Mouse (Mus musculus) heart, embryonic 10.5 days (tissue): ENCODE data around the gene Ifnar2. TPM values are rescaled to one million over a fixed set of nuclear protein-coding genes. Genes with fewer than 3 reads are reported as not detected.

Experiments
- DNase-seq: peaks from one replicate; pipeline ENCODE4 v3.0.0-alpha.2; 2017; ENCODE audit warnings: low spot score
- H3K27ac ChIP-seq: fragments of 300-500 bp; sonication (generic); 2 replicates; pipeline ENCODE4 v1.5.1; 2016; ENCODE audit warnings: mild to moderate bottlenecking
- H3K27me3 ChIP-seq: fragments of 300-500 bp; sonication (generic); 2 replicates; pipeline ENCODE4 v1.6.1; 2016; ENCODE audit warnings: mild to moderate bottlenecking; ENCODE audit not compliant: poor library complexity, insufficient read depth, severe bottlenecking
- H3K36me3 ChIP-seq: fragments of 300-500 bp; sonication (generic); 2 replicates; pipeline ENCODE4 v1.6.1; 2016; ENCODE audit warnings: mild to moderate bottlenecking, moderate library complexity
- H3K4me1 ChIP-seq: fragments of 300-500 bp; sonication (generic); 2 replicates; pipeline ENCODE4 v1.6.1; 2016; ENCODE audit warnings: mild to moderate bottlenecking
- H3K4me3 ChIP-seq: fragments of 300-500 bp; sonication (generic); 2 replicates; pipeline ENCODE4 v1.5.1; 2016; ENCODE audit warnings: mild to moderate bottlenecking, moderate library complexity
- H3K9me3 ChIP-seq: fragments of 300-500 bp; sonication (generic); 2 replicates; pipeline ENCODE4 v1.6.1; 2016; ENCODE audit warnings: mild to moderate bottlenecking, moderate library complexity
- WGBS: fragments of 180-500 bp; shearing (Covaris S2); methylation state at CpG from one replicate; pipeline ENCODE4 v1.1.7; 2016; 5-methylcytosine and 5-hydroxymethylcytosine counted together
- polyA plus RNA-seq: library from polyadenylated mRNA; unstranded; fragments of >200 nt; fragmentation: Nextera tagmentation; extraction: Ambion mirVana; gene quantifications from 2 replicates; pipeline ENCODE4 v1.2.1, GENCODE M21; 2016

Gene Ifnar2
- polyA plus RNA-seq, 1 experiment from 2014 or later = 42.2 TPM

DNA sequence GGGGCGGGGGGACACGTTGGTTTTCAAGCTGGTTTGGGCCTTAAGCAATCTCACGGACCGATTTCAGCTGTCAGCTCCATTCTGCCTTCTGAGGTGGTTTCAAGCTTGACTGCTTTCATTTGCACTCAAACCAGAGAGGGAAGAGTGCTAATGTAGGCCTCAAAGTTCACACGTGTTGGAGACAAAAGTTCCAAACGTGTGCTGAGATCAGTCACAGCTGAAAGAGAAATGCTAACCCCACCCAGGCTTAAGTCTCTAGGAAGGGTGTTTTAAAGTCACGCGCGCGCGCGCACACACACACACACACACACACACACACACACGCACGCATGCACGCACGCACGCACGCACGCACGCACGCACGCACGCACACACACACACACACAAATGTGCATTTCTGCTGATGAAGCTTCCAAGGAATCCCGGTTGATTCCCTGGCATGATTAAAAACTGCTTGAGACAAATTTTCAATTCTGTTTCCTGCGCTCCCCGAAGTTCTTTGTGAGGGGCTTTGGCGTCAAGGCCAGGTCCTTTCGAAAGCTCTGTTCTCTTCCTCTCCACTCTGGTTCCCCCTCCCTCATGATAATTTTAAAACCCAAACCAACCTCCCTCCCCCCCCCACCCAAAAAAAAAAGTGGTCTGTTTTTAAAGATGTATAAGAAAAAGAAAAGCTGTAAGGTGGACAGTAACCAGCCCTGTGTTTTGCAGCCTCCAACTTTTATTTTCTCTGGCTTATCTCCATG lies 23.8 kb upstream of the Ifnar2 start:
- Histone ChIP-seq H3K4me3 (no peak overlapping the region), H3K27me3 (peaks cover 45% of the 10 kb centered on the region), H3K4me1 (no peaks in the 10 kb centered on the region), H3K9me3 (no peaks in the 10 kb centered on the region), H3K36me3 (no peaks in the 10 kb centered on the region), H3K27ac (no peak overlapping the region)
- DNase-seq = no peak
- WGBS = 79% methylated on average over 28 of the region's 28 CpGs

DNA sequence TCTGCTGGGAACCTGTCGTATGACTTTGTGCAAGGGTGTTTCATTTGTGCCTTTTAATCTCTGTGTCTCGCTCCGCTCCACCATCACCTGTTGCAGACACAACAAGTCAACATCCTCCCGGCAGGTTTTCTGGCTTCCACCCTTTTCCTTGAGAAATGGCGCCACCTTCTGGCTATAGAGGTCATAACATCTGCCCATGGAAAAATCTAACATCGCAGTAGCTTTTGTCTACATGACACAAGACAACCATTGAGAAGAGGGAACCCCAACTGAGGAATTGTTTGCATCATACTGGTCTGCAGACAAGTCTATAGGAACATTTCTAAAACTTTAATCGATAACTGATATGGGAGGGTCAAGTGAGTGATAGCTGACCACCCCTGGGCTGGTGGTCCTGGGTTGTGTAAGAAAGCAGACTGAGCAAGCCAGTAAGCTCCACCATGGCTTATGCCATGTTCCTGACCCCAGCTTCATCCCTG lies 20.5 kb upstream of the Ifnar2 start:
- Histone ChIP-seq H3K27ac (0 out of 2 replicates have a peak overlapping the region, but pooled peaks have one; percentile 65), H3K4me1 (no peaks in the 10 kb centered on the region), H3K27me3 (peaks cover 55% of the 10 kb centered on the region), H3K9me3 (no peaks in the 10 kb centered on the region), H3K36me3 (no peaks in the 10 kb centered on the region), H3K4me3 (no peak overlapping the region)
- DNase-seq = no peak
- 7% methylated on average over 7 of the region's 7 CpGs for WGBS

DNA sequence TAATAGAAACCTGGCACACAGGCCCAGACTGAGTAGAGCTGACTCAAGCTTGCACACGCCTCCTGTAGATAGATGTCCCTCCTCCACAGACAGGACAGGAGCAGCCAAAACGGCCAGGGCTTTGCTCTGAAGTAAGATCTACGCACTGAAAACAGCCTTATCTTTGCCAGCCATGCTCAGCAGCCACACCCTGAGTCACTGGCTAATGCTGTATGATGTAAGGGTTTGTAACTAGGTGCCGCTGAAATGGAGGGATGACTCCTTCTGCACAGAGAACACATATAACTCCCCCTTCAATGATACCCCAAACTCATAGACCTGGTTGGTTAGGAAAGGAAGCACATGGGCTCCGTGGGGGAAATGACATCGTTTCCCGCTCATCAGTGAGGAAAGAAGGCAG lies 19.8 kb upstream of the Ifnar2 start:
- H3K36me3 ChIP-seq = no peaks in the 10 kb centered on the region
- no peaks in the 10 kb centered on the region for H3K4me1 ChIP-seq
- H3K27me3 ChIP-seq = peaks cover 53% of the 10 kb centered on the region
- H3K4me3 ChIP-seq = no peak overlapping the region
- H3K27ac ChIP-seq = peak overlapping the region; percentile 65; the same call in 1 of the 2 replicates
- no peaks in the 10 kb centered on the region for H3K9me3 ChIP-seq
- DNase-seq = peak; percentile 93
- 49% methylated on average over 7 of the region's 7 CpGs for WGBS

DNA sequence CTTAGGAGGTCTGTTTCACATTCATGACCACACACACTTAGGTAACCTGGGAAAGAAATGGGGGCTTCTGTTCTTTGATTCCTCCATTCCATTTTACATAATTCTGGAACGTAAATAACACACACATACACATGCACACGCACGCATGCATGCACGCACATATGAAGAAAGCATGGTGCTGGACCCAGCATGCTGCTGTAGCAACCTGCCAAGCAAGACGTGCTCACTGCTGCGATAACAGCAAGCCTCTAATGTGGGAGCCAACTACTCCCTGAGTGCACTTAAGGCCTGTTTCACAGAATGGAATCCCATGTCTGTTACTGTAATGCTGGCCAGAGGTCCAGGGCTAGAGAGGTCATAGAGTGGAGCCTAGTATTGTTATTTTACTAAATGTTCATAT lies 19.4 kb upstream of the Ifnar2 start:
- Histone ChIP-seq H3K9me3 (no peaks in the 10 kb centered on the region), H3K4me1 (no peaks in the 10 kb centered on the region), H3K27me3 (peaks cover 49% of the 10 kb centered on the region), H3K36me3 (no peaks in the 10 kb centered on the region), H3K4me3 (no peak overlapping the region), H3K27ac (peak overlapping the region; percentile 62; the same call in 1 of the 2 replicates)
- no peak for DNase-seq
- WGBS = 72% methylated on average over 6 of the region's 6 CpGs

DNA sequence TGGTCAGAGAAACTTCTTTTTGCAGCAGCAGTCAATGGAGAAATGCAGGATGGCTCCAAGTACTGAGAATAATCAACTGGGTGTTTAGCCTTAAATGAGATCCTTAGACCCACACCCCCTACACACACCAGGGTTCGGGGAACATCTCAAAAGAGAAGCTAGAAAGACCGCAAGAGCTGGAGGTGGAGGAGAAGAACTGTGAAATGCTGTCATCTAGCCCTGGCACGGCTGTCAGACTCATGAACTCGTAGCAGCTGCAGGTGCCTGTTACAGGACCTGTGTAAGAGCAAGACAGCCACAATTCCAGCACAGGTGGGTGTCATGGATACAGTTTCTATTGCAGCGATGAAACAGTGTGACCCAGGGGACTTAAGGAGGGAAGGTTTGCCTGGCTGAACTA lies 18.9 kb upstream of the Ifnar2 start:
- no peak for DNase-seq
- H3K4me3 ChIP-seq = no peak overlapping the region
- peaks cover 45% of the 10 kb centered on the region for H3K27me3 ChIP-seq
- H3K9me3 ChIP-seq = no peaks in the 10 kb centered on the region
- H3K4me1 ChIP-seq = no peaks in the 10 kb centered on the region
- 83% methylated on average over 5 of the region's 5 CpGs for WGBS
- peak overlapping the region; percentile 62; the same call in 1 of the 2 replicates for H3K27ac ChIP-seq
- no peaks in the 10 kb centered on the region for H3K36me3 ChIP-seq

DNA sequence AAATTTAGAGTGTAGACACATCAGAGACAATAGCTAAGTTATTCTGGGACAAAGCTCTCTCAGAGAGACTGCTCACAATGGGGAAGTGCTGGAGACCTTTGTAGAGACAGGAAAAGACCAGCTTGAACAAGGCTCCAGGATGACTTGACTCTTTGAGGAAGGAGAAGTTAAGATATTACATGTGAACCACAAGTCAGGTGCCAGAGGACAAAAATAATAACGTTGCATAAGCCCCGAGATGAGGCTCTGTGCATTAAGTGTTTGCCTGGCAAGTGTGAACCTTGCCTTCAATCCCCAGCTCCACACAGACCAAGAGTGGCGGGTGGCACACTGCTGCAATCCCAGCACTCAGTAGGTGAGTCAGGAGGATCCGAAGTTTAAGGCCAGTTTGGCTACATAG lies 18.0 kb upstream of the Ifnar2 start:
- no peak overlapping the region for H3K4me3 ChIP-seq
- no peak overlapping the region for H3K27ac ChIP-seq
- H3K9me3 ChIP-seq = no peaks in the 10 kb centered on the region
- no peaks in the 10 kb centered on the region for H3K4me1 ChIP-seq
- 66% methylated on average over 4 of the region's 4 CpGs for WGBS
- H3K36me3 ChIP-seq = no peaks in the 10 kb centered on the region
- DNase-seq = no peak
- H3K27me3 ChIP-seq = peaks cover 40% of the 10 kb centered on the region

DNA sequence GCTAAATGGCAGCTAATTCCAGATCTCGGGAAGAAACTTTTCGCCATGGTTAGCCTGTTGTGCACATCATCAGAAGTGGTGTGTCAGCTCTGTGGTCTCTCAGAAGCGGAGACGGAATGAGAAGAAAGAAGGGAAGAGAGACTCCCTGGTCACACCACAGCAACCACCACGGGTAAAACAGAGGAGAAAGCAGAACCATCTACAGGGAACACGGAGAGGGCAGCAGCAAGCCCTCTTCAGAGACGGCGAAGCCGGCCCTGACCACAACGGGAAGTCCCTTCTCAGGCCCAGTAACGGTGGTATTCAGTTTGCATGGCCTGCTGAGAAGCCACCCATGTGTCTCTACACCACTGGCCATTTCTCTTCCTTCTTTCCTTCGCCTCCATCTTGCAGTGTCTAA lies 17.4 kb upstream of the Ifnar2 start:
- H3K4me1 ChIP-seq = no peaks in the 10 kb centered on the region

DNA sequence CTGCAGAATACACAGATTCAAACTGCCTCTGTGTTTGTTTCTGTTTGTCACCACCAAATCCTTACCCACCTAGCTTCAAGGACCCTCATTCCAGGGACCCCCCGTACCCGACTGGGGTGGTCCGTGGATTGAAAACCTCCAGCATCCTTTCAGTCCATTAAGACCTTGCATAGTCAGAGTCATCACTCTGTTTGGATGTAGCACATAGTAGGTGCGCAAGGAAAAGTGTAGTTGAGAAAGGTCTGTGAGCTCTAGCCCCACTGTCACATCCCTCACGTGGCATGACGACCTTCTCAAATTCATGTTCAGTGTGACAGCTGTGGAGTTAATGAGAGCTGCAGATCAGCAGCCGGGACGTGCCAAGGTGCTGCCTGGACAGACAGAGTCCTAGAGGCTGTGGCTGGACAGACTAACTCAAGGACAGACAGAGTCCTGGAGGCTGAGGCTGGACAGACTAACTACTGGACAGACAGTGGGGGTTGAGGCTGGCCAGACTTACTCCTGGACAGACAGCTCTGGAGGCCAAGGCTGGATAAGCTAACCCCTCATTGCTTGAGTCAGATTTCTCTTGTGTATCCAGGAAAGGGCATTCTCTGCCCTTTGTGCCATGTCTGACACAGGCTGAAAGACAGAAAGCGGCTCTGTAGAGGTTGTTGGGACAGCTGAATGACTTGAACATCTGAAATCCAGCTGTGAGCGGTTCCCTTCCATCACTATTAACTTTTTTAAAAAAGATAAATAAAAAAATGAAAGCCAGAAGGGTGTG lies 15.6 kb upstream of the Ifnar2 start:
- WGBS = 76% methylated on average over 10 of the region's 10 CpGs
- Histone ChIP-seq H3K4me1 (peaks cover under 1% of the 10 kb centered on the region; the same call in 1 of the 2 replicates), H3K27ac (no peak overlapping the region), H3K9me3 (no peaks in the 10 kb centered on the region), H3K36me3 (no peaks in the 10 kb centered on the region), H3K4me3 (no peak overlapping the region), H3K27me3 (peaks cover 24% of the 10 kb centered on the region; the same call in 1 of the 2 replicates)
- DNase-seq = no peak

More for the DNA sequence above, 17.4 kb upstream of the Ifnar2 start:
- WGBS = 73% methylated on average over 12 of the region's 12 CpGs
- Histone ChIP-seq H3K4me3 (no peak overlapping the region), H3K36me3 (no peaks in the 10 kb centered on the region), H3K27ac (no peak overlapping the region), H3K9me3 (no peaks in the 10 kb centered on the region), H3K27me3 (peaks cover 37% of the 10 kb centered on the region)
- no peak for DNase-seq

DNA sequence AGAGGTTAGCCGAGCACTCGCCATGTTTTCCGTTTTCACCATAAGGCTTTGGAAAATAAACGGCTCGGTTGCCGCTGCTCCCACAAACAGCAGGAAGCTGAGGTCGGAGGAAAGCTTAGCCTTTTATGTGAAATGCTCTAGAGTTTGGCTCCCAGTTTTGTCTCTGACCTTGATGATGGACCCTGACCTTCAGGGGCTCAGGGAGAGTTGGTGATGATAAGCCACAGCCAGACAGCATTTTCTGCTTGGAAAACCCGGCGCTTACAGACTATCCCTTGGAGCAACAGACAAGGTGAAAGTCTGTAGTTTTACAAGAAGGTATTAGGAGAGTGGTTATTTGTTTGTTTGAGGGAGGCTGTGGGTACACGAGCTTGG lies 15.1 kb upstream of the Ifnar2 start:
- no peak overlapping the region for H3K4me3 ChIP-seq
- H3K9me3 ChIP-seq = no peaks in the 10 kb centered on the region
- no peaks in the 10 kb centered on the region for H3K36me3 ChIP-seq
- H3K27ac ChIP-seq = no peak overlapping the region
- no peak for DNase-seq
- peaks cover 7% of the 10 kb centered on the region; the same call in 1 of the 2 replicates for H3K4me1 ChIP-seq
- 49% methylated on average over 10 of the region's 10 CpGs for WGBS
- peaks cover 23% of the 10 kb centered on the region; the same call in 1 of the 2 replicates for H3K27me3 ChIP-seq

DNA sequence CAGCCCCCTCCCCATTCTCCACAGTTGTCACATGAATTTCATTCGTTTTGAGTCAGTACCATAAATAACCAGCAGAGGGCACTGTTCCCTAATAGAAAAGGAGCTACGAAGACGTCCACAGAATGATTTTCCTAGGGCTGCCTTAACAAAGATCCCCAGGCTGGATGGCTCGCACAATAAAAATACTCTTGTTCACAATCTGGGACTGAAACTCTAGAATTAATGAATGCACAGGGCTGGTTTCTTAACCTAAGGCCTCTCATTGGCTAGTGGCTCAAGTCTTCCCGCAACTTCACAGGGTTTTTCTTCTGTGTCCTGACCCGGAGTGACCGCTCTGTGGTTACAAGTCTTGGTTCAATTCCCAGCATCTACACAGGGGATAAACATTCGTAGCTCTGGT lies 14.0 kb upstream of the Ifnar2 start:
- H3K4me3 ChIP-seq = no peak overlapping the region
- H3K36me3 ChIP-seq = no peaks in the 10 kb centered on the region
- peaks cover 13% of the 10 kb centered on the region; the same call in 1 of the 2 replicates for H3K27me3 ChIP-seq
- H3K27ac ChIP-seq = no peak overlapping the region
- H3K4me1 ChIP-seq = peaks cover 15% of the 10 kb centered on the region
- no peak for DNase-seq
- 47% methylated on average over 8 of the region's 8 CpGs for WGBS
- H3K9me3 ChIP-seq = no peaks in the 10 kb centered on the region

DNA sequence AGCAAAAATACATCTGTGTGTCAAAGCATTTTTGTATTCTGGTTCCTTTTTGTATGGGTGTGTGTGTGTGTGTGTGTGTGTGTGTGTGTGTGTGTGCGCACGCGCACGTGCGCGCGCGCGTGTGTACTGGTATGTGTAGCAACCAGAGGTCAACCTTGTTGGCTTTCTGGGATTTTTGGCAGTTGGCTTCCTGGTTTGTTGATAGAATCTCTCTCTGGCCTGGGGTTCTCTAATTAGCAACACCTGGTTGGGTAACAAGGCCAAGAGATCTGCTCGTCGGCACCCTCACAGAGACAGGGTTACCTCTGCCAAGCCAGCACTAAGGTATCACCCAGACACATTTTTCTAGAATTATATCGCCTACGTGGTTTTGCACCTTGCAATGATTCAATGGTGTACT lies 13.1 kb upstream of the Ifnar2 start:
- WGBS = 93% methylated on average over 13 of the region's 13 CpGs
- H3K4me3 ChIP-seq = no peak overlapping the region
- peaks cover 18% of the 10 kb centered on the region for H3K4me1 ChIP-seq
- no peaks in the 10 kb centered on the region for H3K9me3 ChIP-seq
- H3K27me3 ChIP-seq = 0 out of 2 replicates have a peak, but pooled peaks cover 5% of the 10 kb centered on the region
- no peak for DNase-seq
- no peaks in the 10 kb centered on the region for H3K36me3 ChIP-seq
- no peak overlapping the region for H3K27ac ChIP-seq

DNA sequence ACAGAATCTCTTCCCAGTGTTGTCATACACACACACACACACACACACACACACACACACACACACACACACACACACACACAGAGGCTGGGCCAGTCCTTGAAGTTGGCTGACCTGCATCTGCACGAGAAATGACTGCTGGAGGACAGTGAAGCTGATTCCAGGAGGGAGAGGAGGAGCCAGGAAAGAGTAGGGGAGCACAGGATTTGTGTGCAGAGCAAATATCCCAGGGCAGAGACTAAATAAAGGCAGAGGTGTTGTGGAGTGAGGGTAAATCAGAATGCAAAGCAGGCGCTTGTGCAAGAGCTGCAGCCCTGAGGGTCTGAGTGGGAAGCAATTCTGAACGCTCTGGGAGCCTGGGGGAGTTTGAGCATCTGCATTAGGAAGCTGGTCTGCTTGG lies 12.4 kb upstream of the Ifnar2 start:
- no peaks in the 10 kb centered on the region for H3K36me3 ChIP-seq
- H3K4me3 ChIP-seq = no peak overlapping the region
- no peaks in the 10 kb centered on the region for H3K27me3 ChIP-seq
- H3K9me3 ChIP-seq = no peaks in the 10 kb centered on the region
- H3K27ac ChIP-seq = no peak overlapping the region
- DNase-seq = no peak
- 67% methylated on average over 3 of the region's 3 CpGs for WGBS
- peaks cover 18% of the 10 kb centered on the region for H3K4me1 ChIP-seq

DNA sequence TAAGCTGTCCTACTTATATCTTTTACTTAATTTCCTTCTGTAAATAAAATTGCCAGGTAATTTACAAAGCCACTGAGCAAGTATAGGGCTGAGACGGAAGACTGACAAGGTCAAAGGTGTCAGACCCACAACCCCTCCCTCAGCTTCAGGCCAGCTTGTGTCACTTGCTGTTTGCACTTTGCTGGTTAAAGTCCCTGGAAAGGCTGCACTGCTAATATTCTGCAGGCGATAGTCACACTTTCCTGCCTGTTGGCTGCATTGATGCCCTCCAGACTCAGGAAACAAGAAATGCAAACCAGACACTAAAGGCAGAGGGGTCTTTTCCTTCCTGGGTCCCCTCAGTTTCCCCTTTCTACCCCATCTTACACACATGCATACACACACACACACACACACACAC lies 10.6 kb upstream of the Ifnar2 start:
- Histone ChIP-seq H3K4me3 (no peak overlapping the region), H3K9me3 (no peaks in the 10 kb centered on the region), H3K36me3 (no peaks in the 10 kb centered on the region), H3K4me1 (peaks cover 18% of the 10 kb centered on the region), H3K27ac (peak overlapping the region; percentile 30; the same call in 1 of the 2 replicates), H3K27me3 (no peaks in the 10 kb centered on the region)
- no peak for DNase-seq
- 50% methylated on average over 2 of the region's 2 CpGs for WGBS
